Mouse (Mus musculus) limb, embryonic 15.5 days (tissue): ENCODE measurements around the gene Ctdsp2. TPM values are rescaled to one million over a fixed set of nuclear protein-coding genes. Genes with fewer than 3 reads are reported as not detected.

Experiments
- ATAC-seq: fragments of 200-750 bp; cut with Nextera tagmentation; 2 replicates; pipeline ENCODE4 v1.8.0; 2017; ENCODE audit warnings: low read depth, moderate TSS enrichment; ENCODE audit not compliant: insufficient number of reproducible peaks, low FRiP score, low TSS enrichment
- H3K27ac ChIP-seq: fragments of 300-500 bp; sonication (generic); 2 replicates; pipeline ENCODE4 v1.5.1; 2015; ENCODE audit warnings: moderate library complexity, mild to moderate bottlenecking, inconsistent platforms
- H3K27me3 ChIP-seq: fragments of 300-500 bp; sonication (generic); 2 replicates; pipeline ENCODE4 v1.6.1; 2015; ENCODE audit warnings: inconsistent platforms
- H3K36me3 ChIP-seq: fragments of 300-500 bp; sonication (generic); 2 replicates; pipeline ENCODE4 v1.6.1; 2015; ENCODE audit warnings: inconsistent platforms
- H3K4me1 ChIP-seq: fragments of 300-500 bp; sonication (generic); 2 replicates; pipeline ENCODE4 v1.6.1; 2015; ENCODE audit warnings: inconsistent platforms
- H3K4me2 ChIP-seq: fragments of 300-500 bp; sonication (generic); 2 replicates; pipeline ENCODE4 v1.6.1; 2015; ENCODE audit warnings: mild to moderate bottlenecking, inconsistent platforms
- H3K4me3 ChIP-seq: fragments of 300-500 bp; sonication (generic); 2 replicates; pipeline ENCODE4 v1.5.1; 2015; ENCODE audit warnings: mild to moderate bottlenecking, inconsistent platforms
- H3K9ac ChIP-seq: fragments of 300-500 bp; sonication (generic); 2 replicates; pipeline ENCODE4 v1.6.1; 2015; ENCODE audit warnings: inconsistent platforms
- H3K9me3 ChIP-seq: fragments of 300-500 bp; sonication (generic); 2 replicates; pipeline ENCODE4 v1.6.1; 2016; ENCODE audit warnings: inconsistent platforms
- WGBS: fragments of 180-500 bp; shearing (Covaris S2); methylation state at CpG from one replicate; pipeline ENCODE4 v1.1.7; 2015; 5-methylcytosine and 5-hydroxymethylcytosine counted together
- polyA plus RNA-seq: library from polyadenylated mRNA; unstranded; fragments of >200 nt; fragmentation: Nextera tagmentation; extraction: Ambion mirVana; gene quantifications from 2 replicates; pipeline ENCODE4 v1.2.1, GENCODE M21; 2015

Gene Ctdsp2
- polyA plus RNA-seq, 1 experiment from 2014 or later = 85.8 TPM

- WGBS = 68% methylated on average over 5 of the region's 5 CpGs
- Histone ChIP-seq H3K9me3 (no peaks in the 10 kb centered on the region), H3K4me2 (no peak overlapping the region), H3K27ac (no peak overlapping the region), H3K4me1 (peaks cover 15% of the 10 kb centered on the region), H3K9ac (no peak overlapping the region), H3K4me3 (no peak overlapping the region), H3K27me3 (no peaks in the 10 kb centered on the region), H3K36me3 (no peaks in the 10 kb centered on the region)
- no peak for ATAC-seq
These were observed 28.7 kb upstream of the Ctdsp2 start for GRCm38 (mm10) chr10:126949824-126950223.

GRCm38 (mm10) chr10:126950572-126950971, 27.9 kb upstream of the Ctdsp2 start:
- no peak overlapping the region for H3K27ac ChIP-seq
- 72% methylated on average over 4 of the region's 4 CpGs for WGBS
- H3K9me3 ChIP-seq = no peaks in the 10 kb centered on the region
- no peaks in the 10 kb centered on the region for H3K27me3 ChIP-seq
- peaks cover 15% of the 10 kb centered on the region for H3K4me1 ChIP-seq
- H3K4me2 ChIP-seq = no peak overlapping the region
- no peaks in the 10 kb centered on the region for H3K36me3 ChIP-seq
- no peak overlapping the region for H3K4me3 ChIP-seq
- H3K9ac ChIP-seq = no peak overlapping the region
- no peak for ATAC-seq

- ATAC-seq = no peak
- 91% methylated on average over 1 of the region's 1 CpGs for WGBS
- H3K4me3 ChIP-seq = no peak overlapping the region
- peak overlapping the region; percentile 78 for H3K27ac ChIP-seq
- H3K36me3 ChIP-seq = no peaks in the 10 kb centered on the region
- no peaks in the 10 kb centered on the region for H3K27me3 ChIP-seq
- H3K9ac ChIP-seq = no peak overlapping the region
- H3K9me3 ChIP-seq = no peaks in the 10 kb centered on the region
- H3K4me2 ChIP-seq = no peak overlapping the region
- peaks cover 33% of the 10 kb centered on the region for H3K4me1 ChIP-seq
These were observed 26.1 kb upstream of the Ctdsp2 start for GRCm38 (mm10) chr10:126952375-126952774.

GRCm38 (mm10) chr10:126953029-126953471, 25.5 kb upstream of the Ctdsp2 start:
- no peaks in the 10 kb centered on the region for H3K9me3 ChIP-seq
- WGBS = 61% methylated on average over 3 of the region's 3 CpGs
- no peak for ATAC-seq
- H3K27me3 ChIP-seq = no peaks in the 10 kb centered on the region
- H3K9ac ChIP-seq = no peak overlapping the region
- H3K4me3 ChIP-seq = no peak overlapping the region
- no peaks in the 10 kb centered on the region for H3K36me3 ChIP-seq
- H3K4me2 ChIP-seq = no peak overlapping the region
- H3K27ac ChIP-seq = peak overlapping the region; percentile 78
- H3K4me1 ChIP-seq = peaks cover 39% of the 10 kb centered on the region

- 0 out of 2 replicates have a peak, but pooled peaks have one; percentile 3 for ATAC-seq
- Histone ChIP-seq H3K4me3 (no peak overlapping the region), H3K4me2 (peak overlapping the region; percentile 19; the same call in 1 of the 2 replicates)
These were observed 21.7 kb upstream of the Ctdsp2 start for GRCm38 (mm10) chr10:126956692-126957358.

GRCm38 (mm10) chr10:126957359-126958107, 21.0 kb upstream of the Ctdsp2 start:
- Histone ChIP-seq H3K36me3 (no peaks in the 10 kb centered on the region), H3K27me3 (no peaks in the 10 kb centered on the region), H3K4me1 (peaks cover 46% of the 10 kb centered on the region), H3K9me3 (no peaks in the 10 kb centered on the region), H3K4me2 (peak overlapping the region; percentile 19; the same call in 1 of the 2 replicates), H3K4me3 (no peak overlapping the region; the same call in 1 of the 2 replicates), H3K9ac (no peak overlapping the region), H3K27ac (peak overlapping the region; percentile 86)
- ATAC-seq = peak; percentile 66
- 5% methylated on average over 25 of the region's 25 CpGs for WGBS

More at GRCm38 (mm10) chr10:126956692-126957358, 21.7 kb upstream of the Ctdsp2 start:
- H3K27ac ChIP-seq = peak overlapping the region; percentile 86
- no peaks in the 10 kb centered on the region for H3K36me3 ChIP-seq
- H3K9me3 ChIP-seq = no peaks in the 10 kb centered on the region
- H3K9ac ChIP-seq = 0 out of 2 replicates have a peak overlapping the region, but pooled peaks have one; percentile 1
- no peaks in the 10 kb centered on the region for H3K27me3 ChIP-seq
- peaks cover 39% of the 10 kb centered on the region for H3K4me1 ChIP-seq
- WGBS = 14% methylated on average over 15 of the region's 15 CpGs

GRCm38 (mm10) chr10:126960496-126960895, 18.0 kb upstream of the Ctdsp2 start:
- Histone ChIP-seq H3K9ac (no peak overlapping the region), H3K4me3 (no peak overlapping the region), H3K4me1 (peaks cover 48% of the 10 kb centered on the region), H3K36me3 (no peaks in the 10 kb centered on the region), H3K27me3 (no peaks in the 10 kb centered on the region), H3K4me2 (no peak overlapping the region), H3K27ac (no peak overlapping the region), H3K9me3 (no peaks in the 10 kb centered on the region)
- WGBS = 79% methylated on average over 8 of the region's 8 CpGs
- ATAC-seq = no peak

GRCm38 (mm10) chr10:126961757-126962156, 16.8 kb upstream of the Ctdsp2 start:
- WGBS = 59% methylated on average over 10 of the region's 10 CpGs
- Histone ChIP-seq H3K36me3 (no peaks in the 10 kb centered on the region), H3K9me3 (no peaks in the 10 kb centered on the region), H3K27me3 (no peaks in the 10 kb centered on the region), H3K9ac (no peak overlapping the region), H3K4me2 (peak overlapping the region; percentile 21; the same call in 1 of the 2 replicates), H3K4me3 (peak overlapping the region; percentile 11; the same call in 1 of the 2 replicates), H3K27ac (peak overlapping the region; percentile 92), H3K4me1 (peaks cover 36% of the 10 kb centered on the region)
- ATAC-seq = no peak

- peak; percentile 79; the same call in 1 of the 2 replicates for ATAC-seq
- H3K4me3 ChIP-seq = peak overlapping the region; percentile 11
These were observed 16.1 kb upstream of the Ctdsp2 start for GRCm38 (mm10) chr10:126962271-126962965.

GRCm38 (mm10) chr10:126962966-126963330, 15.6 kb upstream of the Ctdsp2 start:
- H3K4me3 ChIP-seq = no peak overlapping the region
- peak overlapping the region; percentile 92 for H3K27ac ChIP-seq
- H3K36me3 ChIP-seq = no peaks in the 10 kb centered on the region
- no peak overlapping the region for H3K9ac ChIP-seq
- no peaks in the 10 kb centered on the region for H3K9me3 ChIP-seq
- H3K4me2 ChIP-seq = 0 out of 2 replicates have a peak overlapping the region, but pooled peaks have one; percentile 23
- no peak for ATAC-seq
- H3K4me1 ChIP-seq = peaks cover 28% of the 10 kb centered on the region
- no peaks in the 10 kb centered on the region for H3K27me3 ChIP-seq
- WGBS = 22% methylated on average over 6 of the region's 6 CpGs

More at GRCm38 (mm10) chr10:126962271-126962965, 16.1 kb upstream of the Ctdsp2 start:
- Histone ChIP-seq H3K27me3 (no peaks in the 10 kb centered on the region), H3K9ac (no peak overlapping the region), H3K9me3 (no peaks in the 10 kb centered on the region), H3K4me2 (peak overlapping the region; percentile 21), H3K27ac (peak overlapping the region; percentile 92), H3K36me3 (no peaks in the 10 kb centered on the region), H3K4me1 (peaks cover 33% of the 10 kb centered on the region)
- WGBS = 12% methylated on average over 15 of the region's 15 CpGs

GRCm38 (mm10) chr10:126963821-126964220, 14.7 kb upstream of the Ctdsp2 start:
- Histone ChIP-seq H3K4me2 (no peak overlapping the region), H3K9me3 (no peaks in the 10 kb centered on the region), H3K36me3 (no peaks in the 10 kb centered on the region), H3K4me3 (no peak overlapping the region), H3K27ac (peak overlapping the region; percentile 92), H3K27me3 (no peaks in the 10 kb centered on the region), H3K4me1 (peaks cover 28% of the 10 kb centered on the region), H3K9ac (no peak overlapping the region)
- WGBS = 83% methylated on average over 8 of the region's 8 CpGs
- ATAC-seq = no peak
